In genomic region chr17:8898221-8898620, GRCm38 (mm10) we compare ENCODE assay signal across 29 mouse cellular contexts.
A peak's percentile ranks its signal among the peaks of the same experiment; 100 is the strongest.
DNase-seq lines count a peak whose midpoint lies in the region; ATAC-seq lines count a peak whose summit lies in the region.
"Had no signal": no experiment of that assay in that cellular context is flagged by ENCODE, and none has a peak within 500 bp of the region (broad histone marks: within the 10 kb centered on the region; RNA-seq: fewer than 3 reads in every experiment).

No protein-coding gene starts in this region.

- H3K27me3 ChIP-seq in forebrain, embryonic 13.5 days, result no peaks in the 10 kb centered on the region
- no peaks in the 10 kb centered on the region for H3K27me3 ChIP-seq in forebrain, embryonic 12.5 days
- no peaks in the 10 kb centered on the region for H3K27me3 ChIP-seq in midbrain, embryonic 11.5 days (ENCODE audit: control insufficient read depth, insufficient read depth, low read length)
- H3K27me3 ChIP-seq in midbrain, embryonic 13.5 days, result no peaks in the 10 kb centered on the region
- H3K27me3 ChIP-seq: CH12.LX; embryonic facial prominence, embryonic 12.5 days; limb, embryonic 13.5 days; liver, embryonic 12.5 days; midbrain, embryonic 15.5 days; Patski had no signal

- H3K36me3 ChIP-seq in forebrain, embryonic 13.5 days (ENCODE audit: poor library complexity, severe bottlenecking), result peaks cover 6% of the 10 kb centered on the region; the same call in 1 of the 2 replicates
- no peaks in the 10 kb centered on the region for H3K36me3 ChIP-seq in forebrain, embryonic 12.5 days (replicated peaks)
- no peaks in the 10 kb centered on the region for H3K36me3 ChIP-seq in midbrain, embryonic 11.5 days (ENCODE audit: control insufficient read depth, insufficient read depth, low read length)
- H3K36me3 ChIP-seq in midbrain, embryonic 13.5 days, result peaks cover 5% of the 10 kb centered on the region
- H3K36me3 ChIP-seq: embryonic facial prominence, embryonic 12.5 days; G1E; heart, embryonic 12.5 days; limb, embryonic 13.5 days; liver, embryonic 12.5 days; midbrain, embryonic 15.5 days; stomach, embryonic 15.5 days had no signal

- DNase-seq in midbrain, embryonic 11.5 days (ENCODE audit: low spot score, missing footprints), result peak; percentile 65
- DNase-seq in cerebellum, adult 9-11 months, result peak; percentile 42
- peak; percentile 30 to 37 for DNase-seq in cerebellum, postnatal 36 days
- no peak for DNase-seq in embryo, embryonic 11 days
- DNase-seq: adrenal gland, postnatal 36 days; B cell, adult 2 months; forebrain, postnatal 0 days; gastrocnemius, postnatal 25 days; heart, adult 18-20 months; heart, postnatal 10 days; kidney, postnatal 25 days; layer of hippocampus, postnatal 36 days; lung, adult 18-20 months; lung, postnatal 10 days; thymus, adult 2 months had no signal

- no peak overlapping the region; the same call in 1 of the 2 replicates for H3K27ac ChIP-seq in forebrain, embryonic 13.5 days
- H3K27ac ChIP-seq in forebrain, embryonic 12.5 days, result no peak overlapping the region
- H3K27ac ChIP-seq in midbrain, embryonic 11.5 days (ENCODE audit: low read depth, low read length), result no peak overlapping the region
- H3K27ac ChIP-seq in midbrain, embryonic 13.5 days, result no peak overlapping the region
- H3K27ac ChIP-seq: embryonic facial prominence, embryonic 12.5 days; layer of hippocampus, adult 2 months; limb, embryonic 13.5 days; liver, embryonic 12.5 days; midbrain, embryonic 15.5 days; stomach, embryonic 15.5 days had no signal

- H3K4me3 ChIP-seq in forebrain, embryonic 13.5 days, result no peak overlapping the region
- no peak overlapping the region for H3K4me3 ChIP-seq in forebrain, embryonic 12.5 days (replicated peaks)
- H3K4me3 ChIP-seq in midbrain, embryonic 11.5 days (ENCODE audit: low read depth, low read length), result no peak overlapping the region
- no peak overlapping the region for H3K4me3 ChIP-seq in midbrain, embryonic 13.5 days (replicated peaks)
- H3K4me3 ChIP-seq: embryonic facial prominence, embryonic 12.5 days; heart, embryonic 12.5 days; layer of hippocampus, adult 2 months; limb, embryonic 13.5 days; liver, embryonic 12.5 days; midbrain, embryonic 15.5 days; stomach, embryonic 15.5 days had no signal

- no peak overlapping the region for H3K4me2 ChIP-seq in forebrain, embryonic 13.5 days
- H3K4me2 ChIP-seq in forebrain, embryonic 12.5 days, result no peak overlapping the region
- H3K4me2 ChIP-seq in midbrain, embryonic 11.5 days, result no peak overlapping the region
- H3K4me2 ChIP-seq in midbrain, embryonic 13.5 days (replicated peaks), result no peak overlapping the region
- H3K4me2 ChIP-seq: embryonic facial prominence, embryonic 12.5 days; heart, embryonic 12.5 days; limb, embryonic 13.5 days; liver, embryonic 12.5 days; midbrain, embryonic 15.5 days; stomach, embryonic 15.5 days had no signal

- 0 out of 2 replicates have a peak, but pooled peaks have one; percentile 8 for ATAC-seq in forebrain, embryonic 13.5 days
- ATAC-seq in forebrain, embryonic 12.5 days (ENCODE audit: low FRiP score), result no peak
- no peak for ATAC-seq in midbrain, embryonic 11.5 days (ENCODE audit: low FRiP score)
- ATAC-seq in midbrain, embryonic 13.5 days, result no peak
- ATAC-seq: forebrain, postnatal 0 days; intestine, postnatal 0 days; liver, embryonic 12.5 days; midbrain, embryonic 15.5 days; Patski had no signal

- whole genome bisulfite sequencing in forebrain, embryonic 13.5 days, result 86% methylated on average over 8 of the region's 8 CpGs
- WGBS in forebrain, embryonic 12.5 days, result 84% methylated on average over 8 of the region's 8 CpGs
- 83% methylated on average over 8 of the region's 8 CpGs for WGBS in midbrain, embryonic 11.5 days
- 85% methylated on average over 8 of the region's 8 CpGs for WGBS in midbrain, embryonic 13.5 days

- H3K9ac ChIP-seq in forebrain, embryonic 13.5 days, result no peak overlapping the region
- no peak overlapping the region for H3K9ac ChIP-seq in forebrain, embryonic 12.5 days
- no peak overlapping the region for H3K9ac ChIP-seq in midbrain, embryonic 11.5 days (ENCODE audit: low read length)
- no peak overlapping the region for H3K9ac ChIP-seq in midbrain, embryonic 13.5 days (replicated peaks)
- H3K9ac ChIP-seq: embryonic facial prominence, embryonic 12.5 days; forebrain, postnatal 0 days; heart, embryonic 12.5 days; limb, embryonic 13.5 days; liver, embryonic 12.5 days; midbrain, embryonic 15.5 days; stomach, embryonic 15.5 days had no signal

- H3K9me3 ChIP-seq in forebrain, embryonic 13.5 days (replicated peaks), result no peaks in the 10 kb centered on the region
- no peaks in the 10 kb centered on the region for H3K9me3 ChIP-seq in forebrain, embryonic 12.5 days
- H3K9me3 ChIP-seq in midbrain, embryonic 11.5 days (ENCODE audit: control insufficient read depth, low read length), result no peaks in the 10 kb centered on the region
- no peaks in the 10 kb centered on the region for H3K9me3 ChIP-seq in midbrain, embryonic 13.5 days
- H3K9me3 ChIP-seq: embryonic facial prominence, embryonic 12.5 days; heart, embryonic 12.5 days; limb, embryonic 13.5 days; liver, embryonic 12.5 days; midbrain, embryonic 15.5 days; stomach, embryonic 15.5 days had no signal

- peaks cover 31% of the 10 kb centered on the region for H3K4me1 ChIP-seq in forebrain, embryonic 13.5 days
- H3K4me1 ChIP-seq in forebrain, embryonic 12.5 days, result peaks cover 8% of the 10 kb centered on the region
- H3K4me1 ChIP-seq in midbrain, embryonic 11.5 days (ENCODE audit: control insufficient read depth, insufficient read depth, low read length), result no peaks in the 10 kb centered on the region
- H3K4me1 ChIP-seq in midbrain, embryonic 13.5 days (replicated peaks), result peaks cover 6% of the 10 kb centered on the region; the same call in 1 of the 2 replicates
- H3K4me1 ChIP-seq: embryonic facial prominence, embryonic 12.5 days; liver, embryonic 12.5 days; stomach, embryonic 15.5 days had no signal
